Mouse (Mus musculus) thymus, postnatal 36 days (tissue): ENCODE results near the gene Tspan15.

Experiments used
- DNase-seq, 2 experiments: peaks; one replicate each; pipeline ENCODE4 v3.0.0; 2022; ENCODE audit warnings: mixed read lengths in 2 of 2

Gene Tspan15

GRCm38 (mm10) chr10:62189303-62189702 lies 41.7 kb downstream of the Tspan15 start:
- no peak for DNase-seq

GRCm38 (mm10) chr10:62186882-62187281 lies 44.2 kb downstream of the Tspan15 start:
- peak; percentile 77 to 83 for DNase-seq

GRCm38 (mm10) chr10:62183053-62183452 lies 48.0 kb downstream of the Tspan15 start:
- DNase-seq, result peak; percentile 88 to 93

- no peak for DNase-seq
Observed at GRCm38 (mm10) chr10:62182471-62183014, 48.5 kb downstream of the Tspan15 start.

GRCm38 (mm10) chr10:62181701-62182100 lies 49.4 kb downstream of the Tspan15 start:
- DNase-seq, result no peak

- no peak for DNase-seq
Observed at GRCm38 (mm10) chr10:62179944-62180343, 51.1 kb downstream of the Tspan15 start.

- no peak for DNase-seq
Observed at GRCm38 (mm10) chr10:62174533-62175313, 56.3 kb downstream of the Tspan15 start.

- DNase-seq, result no peak
Observed at GRCm38 (mm10) chr10:62173941-62174448, 57.1 kb downstream of the Tspan15 start.

- no peak for DNase-seq
Observed at GRCm38 (mm10) chr10:62172841-62173553, 58.1 kb downstream of the Tspan15 start.

GRCm38 (mm10) chr10:62162410-62162809 lies 68.6 kb downstream of the Tspan15 start:
- DNase-seq, result no peak

- DNase-seq, result no peak
Observed at GRCm38 (mm10) chr10:62149929-62150328, 81.1 kb downstream of the Tspan15 start.

GRCm38 (mm10) chr10:62147466-62148248 lies 83.4 kb downstream of the Tspan15 start:
- no peak for DNase-seq

- DNase-seq, result no peak
Observed at GRCm38 (mm10) chr10:62145957-62146356, 85.1 kb downstream of the Tspan15 start.

- no peak for DNase-seq
Observed at GRCm38 (mm10) chr10:62143820-62144219, 87.2 kb downstream of the Tspan15 start, which contains the start of gene Fam241b. Gene Fam241b, minus strand, starts transcription at chr10:62143920.

- no peak for DNase-seq
Observed at GRCm38 (mm10) chr10:62138040-62138439, 93.0 kb downstream of the Tspan15 start.

GRCm38 (mm10) chr10:62137150-62137549 lies 93.9 kb downstream of the Tspan15 start:
- no peak for DNase-seq

- DNase-seq, result no peak
Observed at GRCm38 (mm10) chr10:62135696-62136470, 95.2 kb downstream of the Tspan15 start.
